Mouse (Mus musculus) kidney, postnatal 0 days (tissue): ENCODE measurements around the gene Armt1. TPM values are rescaled to one million over a fixed set of nuclear protein-coding genes. Genes with fewer than 3 reads are reported as not detected.

Source experiments
- ATAC-seq: fragments of 200-750 bp; cut with Nextera tagmentation; replicated peaks from 2 replicates; pipeline ENCODE4 v1.8.0; 2017; ENCODE audit warnings: low read depth, moderate number of reproducible peaks, moderate TSS enrichment, moderate library complexity; ENCODE audit not compliant: low FRiP score
- DNase-seq: peaks from one replicate; pipeline ENCODE4 v3.0.0-alpha.2; 2016; ENCODE audit warnings: low spot score
- H3K27ac ChIP-seq: fragments of 300-500 bp; sonication (generic); 2 replicates; pipeline ENCODE4 v1.5.1; 2014; ENCODE audit warnings: mild to moderate bottlenecking
- H3K27me3 ChIP-seq: fragments of 300-500 bp; sonication (generic); 2 replicates; pipeline ENCODE4 v1.6.1; 2014; ENCODE audit warnings: low read length, mixed read lengths; ENCODE audit not compliant: insufficient read depth
- H3K36me3 ChIP-seq: fragments of 300-500 bp; sonication (generic); 2 replicates; pipeline ENCODE4 v1.6.1; 2014; ENCODE audit warnings: low read length, mixed read lengths; ENCODE audit not compliant: insufficient read depth
- H3K4me1 ChIP-seq: fragments of 300-500 bp; sonication (generic); replicated peaks from 2 replicates; pipeline ENCODE4 v1.6.1; 2014; ENCODE audit warnings: antibody characterized with exemption, low read length, mixed read lengths; ENCODE audit not compliant: insufficient read depth
- H3K4me2 ChIP-seq: fragments of 300-500 bp; sonication (generic); 2 replicates; pipeline ENCODE4 v1.6.1; 2014; ENCODE audit warnings: mild to moderate bottlenecking, low read length, moderate library complexity, mixed read lengths
- H3K4me3 ChIP-seq: fragments of 300-500 bp; sonication (generic); replicated peaks from 2 replicates; pipeline ENCODE4 v1.5.1; 2014; ENCODE audit warnings: low read depth, low read length
- H3K9ac ChIP-seq: fragments of 300-500 bp; sonication (generic); 2 replicates; pipeline ENCODE4 v1.6.1; 2014; ENCODE audit warnings: low read depth, low read length
- H3K9me3 ChIP-seq: fragments of 300-500 bp; sonication (generic); replicated peaks from 2 replicates; pipeline ENCODE4 v1.6.1; 2016; ENCODE audit warnings: low read length, inconsistent platforms, mixed read lengths
- CTCF ChIP-seq: IDR thresholded peaks from 2 replicates; pipeline ENCODE4 v1.5.1; 2016; ENCODE audit warnings: antibody characterized with exemption, low read depth, mild to moderate bottlenecking, moderate library complexity
- WGBS: fragments of 180-500 bp; shearing (Covaris S2); extraction: QIAGEN DNeasy Blood & Tissue Kit; methylation state at CpG from one replicate; pipeline ENCODE4 v1.1.7; 2014; 5-methylcytosine and 5-hydroxymethylcytosine counted together
- polyA plus RNA-seq: library from polyadenylated mRNA; unstranded; fragments of >200 nt; fragmentation: Nextera tagmentation; extraction: Ambion mirVana; gene quantifications from 2 replicates; pipeline ENCODE4 v1.2.1, GENCODE M21; 2015

Armt1 gene
- polyA plus RNA-seq, result 17.1 and 19.2 TPM in 2 replicates

DNA sequence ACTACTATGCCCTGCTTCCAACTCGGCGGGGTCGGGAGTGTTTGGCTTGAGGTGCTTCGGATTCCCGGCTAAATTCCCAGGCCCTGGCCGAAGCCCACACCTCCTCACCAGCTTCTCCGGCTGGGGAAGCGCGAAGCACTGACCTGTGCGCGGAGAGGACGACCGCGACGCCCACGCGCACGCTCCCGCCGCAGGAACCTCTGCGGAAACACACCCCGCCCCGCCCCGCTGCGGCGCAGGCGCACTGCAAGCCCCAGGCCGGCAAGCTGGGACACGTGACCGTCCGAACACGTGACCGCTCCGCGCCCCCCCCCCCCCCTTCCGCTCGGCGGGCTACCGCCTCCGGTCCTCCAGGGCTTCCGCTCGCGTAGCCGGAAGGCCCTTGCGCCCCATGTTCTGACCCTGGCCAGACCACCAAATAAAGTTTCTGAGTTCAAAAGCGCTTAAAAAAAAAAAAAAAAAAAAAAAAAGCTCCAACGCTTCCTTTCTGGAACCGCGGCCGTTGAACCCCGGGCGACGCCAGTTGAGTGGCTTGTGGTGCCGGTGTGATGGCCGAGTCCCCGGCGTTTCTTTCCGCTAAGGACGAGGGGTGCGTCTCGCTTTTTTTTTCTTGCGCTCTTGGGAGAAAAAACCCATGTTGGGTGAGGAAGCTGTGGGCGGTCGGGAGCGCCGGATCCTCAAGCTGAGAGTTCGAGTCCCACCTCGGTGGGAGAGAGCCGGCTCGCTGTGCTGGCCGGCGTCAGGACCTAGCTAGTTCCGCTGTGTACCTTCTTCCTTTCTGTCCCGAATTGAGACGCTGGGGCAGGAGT is at the start of gene Armt1, which contains the start of gene Rmnd1:
Gene Armt1, plus strand, starts transcription at position 345 of the 809 bp plus-strand sequence.
Gene Rmnd1, minus strand, starts transcription at position 266 of the 809 bp plus-strand sequence.
- DNase-seq (peak; percentile 94), ATAC-seq (peak; percentile 94)
- 0 out of 2 replicates have a peak, but pooled peaks cover 7% of the 10 kb centered on the region for H3K4me1 ChIP-seq
- no peaks in the 10 kb centered on the region for H3K27me3 ChIP-seq
- no peak for TF ChIP-seq CTCF
- H3K36me3 ChIP-seq, result no peaks in the 10 kb centered on the region
- H3K4me2 ChIP-seq, result peak within 1 kb of the TSS; percentile 70
- WGBS, result under 1% methylated on average over 73 of the region's 75 CpGs
- peak within 1 kb of the TSS; percentile 93 for H3K27ac ChIP-seq
- H3K4me3 ChIP-seq, result peak within 1 kb of the TSS; percentile 71
- H3K9me3 ChIP-seq, result no peaks in the 10 kb centered on the region
- H3K9ac ChIP-seq, result peak within 1 kb of the TSS; percentile 74

DNA sequence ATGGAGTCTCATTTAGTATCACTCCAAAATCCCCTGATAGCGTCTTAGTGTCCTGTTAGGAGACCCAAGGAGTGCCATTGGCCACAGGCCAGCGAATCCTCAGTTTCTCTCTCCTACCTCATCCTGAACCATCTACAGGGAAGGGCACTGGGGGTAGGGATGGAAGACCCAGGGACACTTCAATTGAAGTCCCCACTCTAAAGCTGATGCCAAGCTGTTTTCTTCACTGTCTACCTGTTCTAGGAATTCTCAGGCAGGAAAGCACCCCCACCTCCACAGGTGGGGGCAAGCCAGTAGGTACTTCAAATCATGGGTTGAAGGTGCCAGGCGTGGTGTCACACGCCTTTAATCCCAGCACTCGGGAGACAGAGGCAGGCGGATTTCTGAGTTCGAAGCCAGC is 48.0 kb upstream of the Armt1 start:
- H3K9ac ChIP-seq, result no peak overlapping the region
- H3K4me3 ChIP-seq, result no peak overlapping the region
- H3K4me1 ChIP-seq, result peaks cover 13% of the 10 kb centered on the region
- TF ChIP-seq CTCF, result no peak
- no peak for ATAC-seq
- no peaks in the 10 kb centered on the region for H3K36me3 ChIP-seq
- 91% methylated on average over 7 of the region's 7 CpGs for WGBS
- H3K27ac ChIP-seq, result no peak overlapping the region
- H3K9me3 ChIP-seq, result no peaks in the 10 kb centered on the region
- DNase-seq, result no peak
- H3K27me3 ChIP-seq, result no peaks in the 10 kb centered on the region
- no peak overlapping the region for H3K4me2 ChIP-seq

DNA sequence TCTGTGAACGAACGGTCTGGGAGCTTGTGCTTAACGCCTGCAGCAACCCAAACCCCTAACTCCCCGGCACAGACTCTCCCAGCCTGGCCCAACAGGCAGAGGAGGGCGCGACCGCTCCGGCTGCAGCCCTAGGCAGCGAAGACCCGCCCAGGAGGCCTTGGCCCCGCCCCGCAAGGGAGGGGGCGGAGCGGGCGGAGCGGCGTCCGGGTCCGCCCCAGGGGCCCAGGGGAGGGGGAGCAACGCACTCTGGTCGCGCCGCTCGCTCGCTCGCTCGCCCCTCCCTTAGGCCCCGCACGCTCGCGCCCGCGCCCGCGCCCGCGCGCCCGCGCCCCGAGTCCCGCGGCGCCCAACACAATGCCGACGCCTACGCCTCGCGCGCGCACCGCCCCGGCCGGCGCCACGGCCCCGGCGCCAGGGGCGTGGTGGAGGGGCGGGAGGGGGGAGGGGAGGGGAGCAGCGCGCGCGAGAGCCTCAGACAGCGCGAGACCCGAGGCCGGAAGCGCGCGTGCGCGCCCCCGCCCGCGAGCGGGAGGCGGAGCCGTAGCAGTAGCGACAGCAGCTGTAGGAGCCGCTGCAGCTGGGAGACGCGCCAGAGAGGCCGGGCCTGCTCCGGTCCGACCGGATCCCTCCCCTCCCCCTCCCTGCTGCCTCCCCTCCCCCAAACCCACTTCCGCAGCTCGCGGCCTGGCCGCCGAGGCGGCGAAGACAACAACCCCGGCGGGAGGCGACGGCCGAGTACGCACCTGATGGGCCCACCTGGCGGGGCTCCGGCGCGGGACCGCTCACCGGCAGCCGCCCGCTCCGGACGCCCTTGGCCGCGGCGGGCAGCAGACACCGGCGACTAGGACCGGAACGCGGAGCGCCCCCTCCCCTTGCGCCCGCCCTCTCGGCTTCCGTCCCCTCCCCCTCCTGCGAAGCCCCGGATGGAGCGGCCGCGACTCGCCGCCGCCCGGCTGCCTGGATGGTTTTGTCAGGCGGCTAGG is 45.4 kb upstream of the Armt1 start:
- ATAC-seq (peak; percentile 95), DNase-seq (peak; percentile 96)
- Histone ChIP-seq H3K9ac (peak overlapping the region; percentile 100), H3K9me3 (no peaks in the 10 kb centered on the region), H3K36me3 (no peaks in the 10 kb centered on the region), H3K4me2 (peak overlapping the region; percentile 80), H3K4me3 (peak overlapping the region; percentile 98), H3K27ac (peak overlapping the region; percentile 98), H3K4me1 (peaks cover 32% of the 10 kb centered on the region), H3K27me3 (no peaks in the 10 kb centered on the region)
- WGBS, result under 1% methylated on average over 79 of the region's 133 CpGs
- peak; percentile 14; the same call in 1 of the 2 replicates for TF ChIP-seq CTCF

DNA sequence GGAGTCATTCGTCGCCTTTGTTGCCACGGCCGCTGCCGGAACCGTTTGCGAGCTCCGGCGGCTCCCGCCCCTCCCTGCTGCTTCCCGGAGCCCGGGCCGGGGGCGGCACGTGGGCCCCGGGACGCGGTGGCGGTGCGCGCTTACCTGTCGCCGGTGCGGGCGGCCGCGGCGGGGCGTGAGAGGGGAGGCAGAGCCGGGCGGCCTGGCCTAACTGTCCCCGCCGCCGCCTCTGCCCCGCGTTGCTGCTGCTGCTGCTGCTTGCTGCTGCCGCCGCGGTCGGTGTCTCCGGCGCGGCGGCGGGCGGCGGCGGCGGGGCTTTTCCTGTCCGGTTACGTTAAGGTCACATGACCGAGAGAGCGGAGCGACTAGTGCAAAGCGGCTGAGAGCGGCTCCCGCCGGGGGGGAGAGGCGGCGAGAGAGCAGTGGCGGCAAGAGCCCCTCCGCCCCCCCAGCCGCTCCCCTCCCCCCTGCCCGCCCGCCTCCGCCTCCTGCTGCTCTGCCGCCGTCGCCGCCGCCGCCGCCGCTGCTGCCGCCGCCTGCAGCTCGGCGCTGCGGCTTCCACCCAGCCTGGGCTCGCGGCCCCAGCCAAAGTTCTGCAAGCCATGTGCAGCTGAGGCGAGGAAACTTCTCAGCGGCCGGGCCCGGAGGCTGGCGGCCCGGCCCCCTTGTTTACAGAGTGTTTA is 44.4 kb upstream of the Armt1 start, which contains the start of gene Zbtb2:
Gene Zbtb2, minus strand, starts transcription at position 408 of the 683 bp plus-strand sequence.
- H3K9ac ChIP-seq, result peak within 1 kb of the TSS; percentile 100
- no peaks in the 10 kb centered on the region for H3K27me3 ChIP-seq
- H3K4me1 ChIP-seq, result peaks cover 31% of the 10 kb centered on the region
- peak within 1 kb of the TSS; percentile 98 for H3K27ac ChIP-seq
- H3K4me2 ChIP-seq, result peak within 1 kb of the TSS; percentile 80
- WGBS, result under 1% methylated on average over 62 of the region's 87 CpGs
- TF ChIP-seq CTCF, result no peak
- H3K4me3 ChIP-seq, result peak within 1 kb of the TSS; percentile 98
- 0 out of 2 replicates have a peak, but pooled peaks cover under 1% of the 10 kb centered on the region for H3K36me3 ChIP-seq
- no peaks in the 10 kb centered on the region for H3K9me3 ChIP-seq
- peak; percentile 8; the same call in 1 of the 2 replicates for ATAC-seq
- peak; percentile 53 for DNase-seq

DNA sequence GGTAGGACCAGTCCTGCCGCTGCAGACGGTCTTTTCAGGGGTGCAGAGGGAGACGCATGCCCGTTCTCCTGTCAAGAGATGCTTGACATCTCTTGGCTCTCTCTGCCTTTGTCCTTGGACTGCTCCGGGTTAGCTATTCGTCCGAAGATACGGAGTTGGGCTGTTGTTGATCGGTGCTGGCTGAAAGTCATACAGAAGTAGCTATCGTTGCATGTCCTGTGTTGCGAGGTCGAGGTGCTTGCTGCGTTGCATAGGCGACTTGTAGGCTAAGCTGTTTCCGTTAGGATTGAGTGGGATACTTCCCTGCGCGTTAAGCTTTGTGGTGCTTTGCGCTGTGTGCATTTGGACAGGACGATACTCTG is 43.9 kb upstream of the Armt1 start:
- no peak for TF ChIP-seq CTCF
- peaks cover 27% of the 10 kb centered on the region for H3K4me1 ChIP-seq
- WGBS, result under 1% methylated on average over 19 of the region's 19 CpGs

More for the DNA sequence above, 43.9 kb upstream of the Armt1 start:
- H3K27me3 ChIP-seq, result no peaks in the 10 kb centered on the region
- H3K9ac ChIP-seq, result peak overlapping the region; percentile 100
- peak overlapping the region; percentile 98 for H3K27ac ChIP-seq
- H3K4me2 ChIP-seq, result peak overlapping the region; percentile 80
- peak; percentile 38 for DNase-seq
- no peak for ATAC-seq
- H3K36me3 ChIP-seq, result 0 out of 2 replicates have a peak, but pooled peaks cover 3% of the 10 kb centered on the region
- peak overlapping the region; percentile 98 for H3K4me3 ChIP-seq
- H3K9me3 ChIP-seq, result no peaks in the 10 kb centered on the region
